Mouse (Mus musculus) forebrain, embryonic 16.5 days (tissue): ENCODE measurements around the gene Samhd1. TPM values are rescaled to one million over a fixed set of nuclear protein-coding genes. Genes with fewer than 3 reads are reported as not detected.

Experiments
- ATAC-seq: fragments of 200-750 bp; cut with Nextera tagmentation; 2 replicates; pipeline ENCODE4 v1.8.0; 2017; ENCODE audit warnings: mild to moderate bottlenecking, moderate library complexity
- H3K27ac ChIP-seq: fragments of 300-500 bp; sonication (generic); 2 replicates; pipeline ENCODE4 v1.5.1; 2014; ENCODE audit warnings: low read length, control low read depth
- H3K27me3 ChIP-seq: fragments of 300-500 bp; sonication (generic); replicated peaks from 2 replicates; pipeline ENCODE4 v1.6.1; 2014; ENCODE audit warnings: low read length; ENCODE audit not compliant: control insufficient read depth, insufficient read depth
- H3K36me3 ChIP-seq: fragments of 300-500 bp; sonication (generic); 2 replicates; pipeline ENCODE4 v1.6.1; 2014; ENCODE audit not compliant: control insufficient read depth, insufficient read depth
- H3K4me1 ChIP-seq: fragments of 300-500 bp; sonication (generic); replicated peaks from 2 replicates; pipeline ENCODE4 v1.6.1; 2014; ENCODE audit warnings: low read length; ENCODE audit not compliant: control insufficient read depth, insufficient read depth
- H3K4me2 ChIP-seq: fragments of 300-500 bp; sonication (generic); 2 replicates; pipeline ENCODE4 v1.6.1; 2014; ENCODE audit warnings: mild to moderate bottlenecking, low read length, control low read depth
- H3K4me3 ChIP-seq: fragments of 300-500 bp; sonication (generic); replicated peaks from 2 replicates; pipeline ENCODE4 v1.5.1; 2014; ENCODE audit warnings: mild to moderate bottlenecking, low read length, control low read depth
- H3K9ac ChIP-seq: fragments of 300-500 bp; sonication (generic); replicated peaks from 2 replicates; pipeline ENCODE4 v1.6.1; 2014; ENCODE audit warnings: low read depth, low read length, control low read depth
- H3K9me3 ChIP-seq: fragments of 300-500 bp; sonication (generic); 2 replicates; pipeline ENCODE4 v1.6.1; 2016; ENCODE audit warnings: low read length; ENCODE audit not compliant: control insufficient read depth
- WGBS: fragments of 180-500 bp; shearing (Covaris S2); extraction: QIAGEN DNeasy Blood & Tissue Kit; methylation state at CpG from one replicate; pipeline ENCODE4 v1.1.7; 2014; 5-methylcytosine and 5-hydroxymethylcytosine counted together
- polyA plus RNA-seq: library from polyadenylated mRNA; unstranded; fragments of >200 nt; fragmentation: Nextera tagmentation; extraction: Ambion mirVana; gene quantifications from 2 replicates; pipeline ENCODE4 v1.2.1, GENCODE M21; 2015

The Samhd1 gene
- polyA plus RNA-seq, 1 experiment from 2014 or later = 10.2 TPM

DNA sequence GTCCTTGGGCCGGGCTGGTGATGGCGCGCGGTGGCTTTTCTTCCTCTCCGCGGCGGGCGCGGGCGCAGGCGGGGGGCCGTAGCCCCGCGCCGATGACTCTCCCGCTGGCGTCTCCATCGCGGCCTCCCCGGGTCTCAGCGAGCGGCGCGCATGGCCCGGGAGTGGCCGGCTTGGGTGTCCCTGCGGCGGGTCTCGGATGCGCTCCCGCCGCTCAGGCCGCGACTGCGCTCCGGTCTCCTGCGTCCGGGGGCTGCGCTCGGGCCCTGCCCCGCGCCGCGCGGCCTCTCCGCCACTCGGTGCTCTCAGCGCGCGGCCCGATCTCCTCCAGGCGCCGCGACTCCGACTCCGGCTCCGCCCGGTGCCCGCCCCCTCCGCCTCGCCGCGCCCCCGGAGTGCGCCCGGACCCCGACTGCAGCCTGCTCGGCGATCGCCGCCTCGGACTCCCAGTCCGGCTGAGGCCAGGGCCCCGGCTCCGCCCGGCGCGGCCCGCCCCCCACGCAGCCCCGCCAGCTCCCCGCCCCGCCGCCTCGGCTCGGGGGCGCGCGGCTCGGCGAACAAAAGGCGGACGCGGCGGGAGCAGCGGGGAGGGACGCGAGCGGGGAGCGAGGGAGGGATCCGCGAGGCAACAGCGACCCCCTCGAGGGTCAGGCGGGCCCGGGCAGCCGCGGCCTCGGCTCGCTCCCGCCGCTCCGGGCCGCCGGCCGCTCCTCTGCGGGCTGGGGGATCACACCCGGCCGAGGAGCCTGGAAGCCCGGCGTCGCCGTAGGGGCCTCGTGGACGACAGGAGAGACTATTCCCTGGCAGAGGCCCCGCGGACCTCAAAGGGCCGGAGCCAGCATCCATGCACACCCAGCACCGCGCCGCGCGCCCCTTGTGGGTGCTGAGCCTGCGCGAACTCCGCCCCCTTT lies 56.0 kb downstream of the Samhd1 start, which contains the start of gene Soga1:
Gene Soga1, minus strand, starts transcription at position 462 of the 908 bp plus-strand sequence.
- peak within 1 kb of the TSS; percentile 80 for H3K4me2 ChIP-seq
- H3K36me3 ChIP-seq = no peaks in the 10 kb centered on the region
- peaks cover 42% of the 10 kb centered on the region for H3K4me1 ChIP-seq
- WGBS = under 1% methylated on average over 107 of the region's 136 CpGs
- H3K4me3 ChIP-seq = peak within 1 kb of the TSS; percentile 85
- ATAC-seq = peak; percentile 86
- no peaks in the 10 kb centered on the region for H3K27me3 ChIP-seq
- H3K9me3 ChIP-seq = no peaks in the 10 kb centered on the region
- H3K9ac ChIP-seq = peak within 1 kb of the TSS; percentile 96
- H3K27ac ChIP-seq = peak within 1 kb of the TSS; percentile 98

DNA sequence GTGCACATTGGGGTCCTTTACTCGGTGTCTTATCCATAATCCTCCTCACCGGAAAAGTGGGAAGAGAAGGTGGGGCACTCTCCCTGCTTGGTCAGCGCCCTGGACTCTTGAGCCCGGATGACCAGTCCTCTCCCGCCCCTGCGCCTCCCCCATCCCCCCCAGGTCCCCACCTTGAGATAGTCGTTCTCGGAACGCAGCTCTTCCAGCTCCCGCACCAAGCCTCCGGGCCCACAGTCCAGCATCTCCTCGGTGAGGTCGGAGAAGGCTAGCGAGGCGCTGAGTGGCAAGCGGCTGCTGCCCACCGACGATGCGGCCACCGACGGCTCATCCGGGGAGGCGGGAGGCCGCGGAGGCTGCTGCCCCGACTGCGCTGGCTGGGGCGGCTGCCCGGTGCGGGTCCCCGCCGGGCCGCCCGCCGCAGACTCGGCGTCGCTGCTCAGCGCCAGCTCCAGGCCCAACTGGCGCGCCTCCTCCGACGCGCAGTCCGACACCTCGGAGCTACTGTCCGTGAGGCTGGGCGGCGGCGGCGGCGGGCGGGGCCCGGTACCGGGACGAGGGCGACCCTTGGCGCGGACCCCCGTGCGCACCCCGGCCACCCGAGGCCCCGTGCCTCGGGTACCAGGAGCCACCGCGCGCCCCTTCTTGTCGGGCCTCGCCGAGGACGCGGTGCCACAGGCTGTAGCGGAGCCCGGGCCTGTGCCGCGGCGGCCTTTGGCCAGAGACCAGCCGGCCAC lies 56.8 kb downstream of the Samhd1 start:
- WGBS = under 1% methylated on average over 65 of the region's 79 CpGs
- H3K4me3 ChIP-seq = peak overlapping the region; percentile 85
- peak; percentile 7 for ATAC-seq
- no peaks in the 10 kb centered on the region for H3K36me3 ChIP-seq
- peak overlapping the region; percentile 96 for H3K9ac ChIP-seq
- no peaks in the 10 kb centered on the region for H3K27me3 ChIP-seq
- no peaks in the 10 kb centered on the region for H3K9me3 ChIP-seq
- peak overlapping the region; percentile 98 for H3K27ac ChIP-seq
- peaks cover 50% of the 10 kb centered on the region for H3K4me1 ChIP-seq
- peak overlapping the region; percentile 80 for H3K4me2 ChIP-seq

DNA sequence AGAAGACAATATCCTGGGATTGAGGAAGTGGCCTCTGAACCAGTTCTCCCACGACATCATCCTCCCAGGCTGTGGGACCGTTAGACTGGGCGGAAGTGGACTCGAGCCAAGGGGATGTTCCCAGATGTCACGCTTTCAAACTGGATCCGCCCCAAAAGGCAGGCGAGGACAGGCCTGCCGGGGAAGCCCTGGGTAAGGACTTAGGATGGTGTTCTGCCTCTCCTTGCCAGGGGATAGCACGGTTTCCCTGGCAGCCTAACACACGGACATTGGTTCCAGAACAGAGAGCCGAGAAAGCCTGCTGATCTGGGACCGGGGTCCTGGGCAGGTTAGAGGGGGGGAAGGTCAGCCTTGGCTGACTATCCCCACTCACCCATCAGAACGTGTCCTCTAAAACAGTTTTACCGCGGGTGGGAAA lies 57.4 kb downstream of the Samhd1 start:
- ATAC-seq = no peak
- WGBS = under 1% methylated on average over 15 of the region's 15 CpGs
- Histone ChIP-seq H3K27ac (peak overlapping the region; percentile 98), H3K4me2 (peak overlapping the region; percentile 80), H3K9me3 (no peaks in the 10 kb centered on the region), H3K9ac (peak overlapping the region; percentile 96), H3K36me3 (peaks cover 3% of the 10 kb centered on the region; the same call in 1 of the 2 replicates), H3K4me3 (peak overlapping the region; percentile 85), H3K27me3 (no peaks in the 10 kb centered on the region), H3K4me1 (peaks cover 56% of the 10 kb centered on the region)

DNA sequence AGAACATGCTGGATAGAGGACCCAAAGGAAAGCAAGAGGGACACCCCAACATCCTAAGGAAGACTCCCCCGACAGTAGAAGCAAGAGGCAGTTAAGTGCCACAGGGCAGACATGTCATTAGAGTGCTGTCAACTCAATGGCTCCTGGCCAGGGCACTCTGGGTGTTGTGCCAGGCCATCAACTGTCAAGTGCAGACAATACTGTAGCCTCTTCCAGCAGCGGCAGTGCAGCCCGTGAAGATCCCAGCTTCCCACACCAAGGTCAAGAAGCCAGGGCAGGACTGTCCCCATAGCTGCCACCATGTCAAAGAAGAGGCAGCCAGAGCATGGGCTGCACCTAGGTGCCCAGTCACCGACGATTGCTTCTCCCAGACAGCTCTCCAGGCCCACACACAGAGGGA lies 57.9 kb downstream of the Samhd1 start:
- H3K4me2 ChIP-seq = peak overlapping the region; percentile 80
- no peaks in the 10 kb centered on the region for H3K9me3 ChIP-seq
- peaks cover 3% of the 10 kb centered on the region; the same call in 1 of the 2 replicates for H3K36me3 ChIP-seq
- peak overlapping the region; percentile 98; the same call in 1 of the 2 replicates for H3K27ac ChIP-seq
- peak overlapping the region; percentile 96 for H3K9ac ChIP-seq
- no peak for ATAC-seq
- peak overlapping the region; percentile 85 for H3K4me3 ChIP-seq
- no peaks in the 10 kb centered on the region for H3K27me3 ChIP-seq
- H3K4me1 ChIP-seq = peaks cover 60% of the 10 kb centered on the region
- 7% methylated on average over 5 of the region's 5 CpGs for WGBS

DNA sequence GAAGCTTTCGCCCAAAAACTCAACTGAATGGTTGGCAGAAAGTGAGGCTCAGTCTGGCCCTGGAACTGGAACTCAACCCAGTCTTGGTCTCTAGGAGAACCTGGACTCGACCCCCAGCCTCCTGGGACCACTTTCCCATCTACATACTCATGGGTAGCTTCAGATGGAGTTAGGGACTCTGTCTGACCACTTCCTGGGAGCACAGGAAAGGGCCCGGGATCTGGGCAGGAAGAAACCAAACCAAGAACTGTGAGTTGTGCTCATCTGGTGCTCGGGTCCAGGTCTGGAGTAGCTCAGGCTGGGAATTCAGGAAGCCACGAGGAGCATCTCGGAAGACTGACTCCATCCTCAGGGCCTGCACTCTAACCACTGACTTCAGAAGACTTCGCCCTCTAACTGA lies 58.5 kb downstream of the Samhd1 start:
- no peaks in the 10 kb centered on the region for H3K27me3 ChIP-seq
- no peak overlapping the region for H3K27ac ChIP-seq
- no peak for ATAC-seq
- WGBS = 87% methylated on average over 7 of the region's 7 CpGs
- H3K4me1 ChIP-seq = peaks cover 66% of the 10 kb centered on the region
- peaks cover 3% of the 10 kb centered on the region; the same call in 1 of the 2 replicates for H3K36me3 ChIP-seq
- no peaks in the 10 kb centered on the region for H3K9me3 ChIP-seq
- H3K9ac ChIP-seq = no peak overlapping the region; the same call in none of the 2 replicates
- H3K4me2 ChIP-seq = peak overlapping the region; percentile 80
- H3K4me3 ChIP-seq = peak overlapping the region; percentile 85

DNA sequence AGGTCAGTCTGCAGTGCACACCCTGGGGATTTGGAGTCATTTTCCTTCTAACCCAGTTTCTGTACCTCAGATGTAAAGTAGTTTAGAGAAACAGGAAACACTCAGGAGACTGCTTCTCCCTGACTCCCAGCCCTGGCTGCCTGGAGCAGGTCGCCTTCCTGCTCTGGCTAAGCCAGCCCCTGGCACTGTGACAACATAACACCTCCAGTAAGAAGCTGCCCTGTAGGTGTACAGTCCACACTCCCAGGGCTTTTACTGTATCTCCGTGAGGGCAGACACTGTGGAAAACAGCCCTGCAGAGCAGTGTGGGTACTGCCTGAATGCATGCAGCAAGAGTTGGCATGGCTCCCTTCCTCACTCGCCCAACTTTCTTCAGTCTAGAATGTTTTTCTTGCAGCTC lies 59.4 kb downstream of the Samhd1 start:
- Histone ChIP-seq H3K4me1 (peaks cover 75% of the 10 kb centered on the region), H3K36me3 (peaks cover 3% of the 10 kb centered on the region; the same call in 1 of the 2 replicates), H3K9me3 (no peaks in the 10 kb centered on the region), H3K4me3 (peak overlapping the region; percentile 85), H3K4me2 (peak overlapping the region; percentile 80), H3K9ac (no peak overlapping the region; the same call in 1 of the 2 replicates), H3K27ac (no peak overlapping the region), H3K27me3 (no peaks in the 10 kb centered on the region)
- 35% methylated on average over 3 of the region's 3 CpGs for WGBS
- ATAC-seq = no peak

DNA sequence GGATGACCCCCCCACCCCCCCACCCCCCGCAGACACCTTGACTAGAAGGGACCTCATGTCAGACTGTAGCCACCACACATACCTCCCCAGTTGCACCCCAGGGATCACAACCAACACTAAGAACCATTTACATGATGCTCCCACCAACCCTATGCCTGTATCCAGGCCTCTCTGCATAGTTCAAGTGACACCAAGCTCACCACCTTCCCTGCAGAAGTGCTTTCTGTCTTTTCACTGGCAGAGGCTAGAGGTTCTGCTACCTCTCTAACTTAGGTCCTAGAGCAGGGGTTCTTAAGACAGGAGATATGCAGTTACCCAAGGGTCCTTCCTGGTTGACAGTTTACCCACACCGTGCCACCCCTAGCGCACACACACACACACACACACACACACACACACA lies 59.8 kb downstream of the Samhd1 start:
- no peaks in the 10 kb centered on the region for H3K9me3 ChIP-seq
- no peaks in the 10 kb centered on the region for H3K27me3 ChIP-seq
- H3K36me3 ChIP-seq = peaks cover 3% of the 10 kb centered on the region; the same call in 1 of the 2 replicates
- peaks cover 80% of the 10 kb centered on the region for H3K4me1 ChIP-seq
- H3K27ac ChIP-seq = no peak overlapping the region
- ATAC-seq = no peak
- H3K4me2 ChIP-seq = peak overlapping the region; percentile 80
- H3K9ac ChIP-seq = 0 out of 2 replicates have a peak overlapping the region, but pooled peaks have one; percentile 7
- WGBS = 78% methylated on average over 3 of the region's 3 CpGs
- H3K4me3 ChIP-seq = peak overlapping the region; percentile 85

DNA sequence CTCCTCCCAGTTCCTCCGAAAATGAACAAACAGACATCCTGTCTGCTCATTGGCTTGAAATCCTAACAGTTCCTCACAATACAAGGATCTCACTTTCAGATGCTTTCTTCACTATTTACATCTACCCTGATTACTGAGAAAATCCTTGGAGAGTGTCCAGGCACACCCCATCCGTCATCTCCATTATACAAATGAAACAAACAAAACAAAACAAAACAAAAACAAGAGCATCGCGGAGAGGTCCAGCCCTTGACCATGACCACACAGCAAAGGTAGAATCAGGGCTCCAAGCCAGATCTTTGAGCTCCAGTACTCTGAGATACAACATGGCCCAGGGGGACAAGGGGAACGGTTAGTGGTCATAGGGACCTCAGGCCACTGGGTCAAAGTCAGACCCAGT lies 60.3 kb downstream of the Samhd1 start:
- peak overlapping the region; percentile 80 for H3K4me2 ChIP-seq
- H3K4me1 ChIP-seq = peaks cover 82% of the 10 kb centered on the region
- no peaks in the 10 kb centered on the region for H3K9me3 ChIP-seq
- 43% methylated on average over 5 of the region's 5 CpGs for WGBS
- H3K9ac ChIP-seq = no peak overlapping the region
- peaks cover 3% of the 10 kb centered on the region; the same call in 1 of the 2 replicates for H3K36me3 ChIP-seq
- no peaks in the 10 kb centered on the region for H3K27me3 ChIP-seq
- H3K4me3 ChIP-seq = no peak overlapping the region; the same call in 1 of the 2 replicates
- no peak overlapping the region for H3K27ac ChIP-seq
- no peak for ATAC-seq
